Mouse (Mus musculus) limb, embryonic 14.5 days (tissue): ENCODE results near the gene Irgq. TPM values are rescaled to one million over a fixed set of nuclear protein-coding genes. Genes with fewer than 3 reads are reported as not detected.
"Not testable (repeated sequence)": the region's sequence is repeated elsewhere in the genome, so short reads cannot be mapped to it uniquely, and the experiment has no call there.

Experiments used
- ATAC-seq: fragments of 200-750 bp; cut with Nextera tagmentation; 2 replicates; pipeline ENCODE4 v1.8.0; 2017; ENCODE audit warnings: low read depth, moderate number of reproducible peaks, moderate TSS enrichment; ENCODE audit not compliant: low FRiP score
- DNase-seq: peaks from one replicate; pipeline ENCODE4 v3.0.0-alpha.2; 2015; ENCODE audit warnings: low spot score
- H3K27ac ChIP-seq: fragments of 300-500 bp; sonication (generic); replicated peaks from 2 replicates; pipeline ENCODE4 v1.5.1; 2014; ENCODE audit warnings: low read depth, mild to moderate bottlenecking, low read length, moderate library complexity, mixed read lengths
- H3K27me3 ChIP-seq: fragments of 300-500 bp; sonication (generic); 2 replicates; pipeline ENCODE4 v1.6.1; 2014; ENCODE audit warnings: low read length, mixed read lengths; ENCODE audit not compliant: control insufficient read depth, insufficient read depth
- H3K36me3 ChIP-seq: fragments of 300-500 bp; sonication (generic); 2 replicates; pipeline ENCODE4 v1.6.1; 2014; ENCODE audit warnings: mild to moderate bottlenecking, low read length, moderate library complexity, mixed read lengths; ENCODE audit not compliant: control insufficient read depth, insufficient read depth
- H3K4me1 ChIP-seq: fragments of 300-500 bp; sonication (generic); 2 replicates; pipeline ENCODE4 v1.6.1; 2014; ENCODE audit warnings: antibody characterized with exemption, low read length, mixed read lengths; ENCODE audit not compliant: control insufficient read depth, insufficient read depth
- H3K4me2 ChIP-seq: fragments of 300-500 bp; sonication (generic); replicated peaks from 2 replicates; pipeline ENCODE4 v1.6.1; 2014; ENCODE audit warnings: low read depth, mild to moderate bottlenecking, low read length, moderate library complexity; ENCODE audit not compliant: severe bottlenecking
- H3K4me3 ChIP-seq: fragments of 300-500 bp; sonication (generic); replicated peaks from 2 replicates; pipeline ENCODE4 v1.5.1; 2014; ENCODE audit warnings: low read length
- H3K9ac ChIP-seq: fragments of 300-500 bp; sonication (generic); 2 replicates; pipeline ENCODE4 v1.6.1; 2014; ENCODE audit warnings: mild to moderate bottlenecking, low read depth, low read length, moderate library complexity; ENCODE audit not compliant: severe bottlenecking
- H3K9me3 ChIP-seq: fragments of 300-500 bp; sonication (generic); 2 replicates; pipeline ENCODE4 v1.6.1; 2016; ENCODE audit warnings: low read length; ENCODE audit not compliant: control insufficient read depth
- POLR2A ChIP-seq: fragments of 200-500 bp; IDR thresholded peaks from 2 replicates; pipeline ENCODE4 v1.8.0; 2012; ENCODE audit warnings: inconsistent platforms, mild to moderate bottlenecking, moderate library complexity, borderline replicate concordance; ENCODE audit not compliant: insufficient read depth, insufficient read length; ENCODE audit errors: extremely low read depth
- whole genome bisulfite sequencing: fragments of 180-500 bp; shearing (Covaris S2); extraction: QIAGEN DNeasy Blood & Tissue Kit; methylation state at CpG from one replicate; pipeline ENCODE4 v1.1.7; 2014; 5-methylcytosine and 5-hydroxymethylcytosine counted together
- polyA plus RNA-seq, 2 experiments: library from polyadenylated mRNA; depleted of rRNA in 1 of 2; stranded (reverse) in 1 of 2; unstranded in 1 of 2; fragments of >200 nt; fragmentation: Nextera tagmentation in 1 of 2; extraction: Ambion mirVana in 1 of 2; gene quantifications; 2 replicates each; pipeline versions ENCODE4 v1.2.1 to v1.2.3; 2012 to 2014

Gene Irgq
- polyA plus RNA-seq, 2 experiments = 10.7 to 16.3 TPM

DNA sequence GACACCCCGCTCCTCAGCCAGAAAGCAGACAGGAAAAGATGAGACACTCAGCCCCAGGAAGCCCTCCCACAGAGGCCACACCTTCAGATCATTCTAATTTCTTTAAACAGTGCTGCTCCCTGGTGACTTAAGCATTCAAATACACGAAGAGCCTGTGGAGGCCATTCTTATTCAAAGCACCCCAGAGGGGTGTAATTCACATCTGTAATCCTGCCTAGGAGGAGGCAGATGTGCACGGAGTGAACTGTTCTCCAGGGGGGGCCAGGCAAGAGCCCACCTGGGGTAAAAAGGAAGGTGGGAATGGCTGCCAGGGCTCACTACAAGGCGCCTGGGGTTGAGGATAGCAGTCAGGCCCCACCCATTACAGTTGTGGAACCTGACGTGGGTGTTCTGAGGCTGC is 13.4 kb upstream of the Irgq start:
- H3K36me3 ChIP-seq = peaks cover 15% of the 10 kb centered on the region
- H3K9ac ChIP-seq = no peak overlapping the region

DNA sequence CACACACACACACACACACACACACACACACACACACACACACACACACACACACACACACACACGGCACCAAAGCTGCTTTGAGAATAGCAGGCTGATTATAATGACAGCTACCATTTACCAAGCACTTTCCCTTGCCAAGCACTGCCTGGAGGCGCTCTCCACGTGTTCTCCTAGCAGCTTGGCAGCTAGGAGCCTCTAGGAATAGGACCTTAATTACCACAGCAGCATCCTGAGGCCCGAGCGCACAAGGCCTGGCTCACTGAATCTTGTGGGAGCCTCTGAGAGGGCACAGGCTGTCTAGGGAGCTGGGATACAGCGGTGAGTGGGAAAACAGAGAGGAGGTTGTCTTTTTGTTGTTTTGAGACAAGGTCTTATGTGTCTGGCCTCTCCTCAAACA is 12.8 kb upstream of the Irgq start:
- no peak overlapping the region for H3K4me2 ChIP-seq
- H3K27me3 ChIP-seq = no peaks in the 10 kb centered on the region
- DNase-seq (no peak), ATAC-seq (no peak)
- H3K27ac ChIP-seq = no peak overlapping the region
- H3K4me1 ChIP-seq = no peaks in the 10 kb centered on the region
- TF ChIP-seq POLR2A = no peak
- H3K9ac ChIP-seq = no peak overlapping the region
- no peak overlapping the region for H3K4me3 ChIP-seq
- peaks cover 15% of the 10 kb centered on the region for H3K36me3 ChIP-seq
- 42% methylated on average over 6 of the region's 6 CpGs for WGBS
- H3K9me3 ChIP-seq = no peaks in the 10 kb centered on the region

More for the DNA sequence above, 13.4 kb upstream of the Irgq start:
- no peak overlapping the region for H3K27ac ChIP-seq
- H3K4me3 ChIP-seq = no peak overlapping the region
- no peak for ATAC-seq
- DNase-seq = no peak
- no peaks in the 10 kb centered on the region for H3K4me1 ChIP-seq
- WGBS = 40% methylated on average over 5 of the region's 5 CpGs
- no peaks in the 10 kb centered on the region for H3K9me3 ChIP-seq
- TF ChIP-seq POLR2A = no peak
- H3K4me2 ChIP-seq = no peak overlapping the region
- no peaks in the 10 kb centered on the region for H3K27me3 ChIP-seq

DNA sequence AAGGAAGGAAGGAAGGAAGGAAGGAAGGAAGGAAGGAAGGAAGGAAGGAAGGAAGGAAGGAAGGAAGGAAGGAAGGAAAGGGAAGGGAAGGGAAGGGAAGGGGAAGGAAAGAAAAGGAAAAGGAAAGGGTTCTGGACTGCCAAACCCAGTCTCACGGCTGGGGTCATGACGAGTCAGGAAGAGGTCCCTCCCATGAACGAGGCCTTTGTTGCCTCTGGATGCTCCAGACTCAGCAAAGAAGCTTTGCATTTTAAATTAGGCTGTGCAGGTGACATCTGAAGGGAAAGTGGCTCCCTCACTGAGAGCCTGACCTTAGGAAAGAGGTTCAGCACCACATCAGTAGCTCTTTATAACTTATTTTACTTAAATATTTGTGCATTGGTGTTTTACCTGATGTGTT is 11.4 kb upstream of the Irgq start:
- Histone ChIP-seq H3K36me3 (peaks cover 15% of the 10 kb centered on the region), H3K9ac (no peak overlapping the region), H3K27me3 (no peaks in the 10 kb centered on the region), H3K4me3 (no peak overlapping the region), H3K27ac (no peak overlapping the region), H3K4me1 (no peaks in the 10 kb centered on the region), H3K4me2 (no peak overlapping the region), H3K9me3 (no peaks in the 10 kb centered on the region)
- no peak for DNase-seq
- no peak for TF ChIP-seq POLR2A
- ATAC-seq = no peak
- 54% methylated on average over 3 of the region's 3 CpGs for WGBS

DNA sequence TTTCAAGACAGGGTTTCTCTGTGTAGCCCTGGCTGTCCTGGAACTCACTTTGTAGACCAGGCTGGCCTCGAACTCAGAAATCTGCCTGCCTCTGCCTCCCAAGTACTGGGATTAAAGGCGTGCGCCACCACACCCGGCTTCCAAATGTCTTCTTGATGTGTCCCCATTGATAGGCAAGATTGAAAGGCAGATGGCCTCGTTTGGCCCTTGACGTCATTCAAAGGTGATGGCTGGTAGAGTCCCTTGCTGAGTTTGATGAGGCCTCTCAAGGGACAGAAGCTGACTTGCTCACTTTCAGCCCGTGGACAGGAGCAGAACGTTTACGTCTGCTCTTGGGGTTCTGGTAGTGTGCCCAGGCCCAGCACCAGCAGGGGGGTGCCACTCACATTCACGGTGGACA is 10.4 kb upstream of the Irgq start:
- not testable (repeated sequence) for H3K27ac ChIP-seq, H3K9me3 ChIP-seq, H3K9ac ChIP-seq, H3K4me1 ChIP-seq, DNase-seq, H3K4me2 ChIP-seq, ATAC-seq, H3K4me3 ChIP-seq, H3K27me3 ChIP-seq, H3K36me3 ChIP-seq
- 90% methylated on average over 9 of the region's 10 CpGs for WGBS

DNA sequence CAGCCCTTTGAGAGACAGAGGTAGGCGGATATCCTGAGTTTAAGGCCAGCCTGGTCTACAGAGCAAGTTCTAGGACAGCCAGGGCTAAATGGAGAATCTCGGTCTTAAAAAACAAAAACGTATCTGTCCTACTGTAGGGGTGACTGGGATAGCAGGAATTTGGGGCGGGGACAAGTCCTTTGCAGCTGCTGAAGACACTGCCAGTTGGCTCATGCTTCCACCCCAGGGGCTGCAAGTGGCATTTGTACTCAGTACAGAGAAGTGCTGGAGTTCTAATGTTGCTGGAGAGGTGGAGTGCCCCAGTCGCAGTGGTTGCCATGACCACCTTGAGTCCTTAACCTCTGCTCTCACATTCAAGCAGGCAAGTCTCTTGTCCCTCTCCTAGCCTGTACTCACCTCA is 7.7 kb upstream of the Irgq start:
- no peak overlapping the region for H3K27ac ChIP-seq

DNA sequence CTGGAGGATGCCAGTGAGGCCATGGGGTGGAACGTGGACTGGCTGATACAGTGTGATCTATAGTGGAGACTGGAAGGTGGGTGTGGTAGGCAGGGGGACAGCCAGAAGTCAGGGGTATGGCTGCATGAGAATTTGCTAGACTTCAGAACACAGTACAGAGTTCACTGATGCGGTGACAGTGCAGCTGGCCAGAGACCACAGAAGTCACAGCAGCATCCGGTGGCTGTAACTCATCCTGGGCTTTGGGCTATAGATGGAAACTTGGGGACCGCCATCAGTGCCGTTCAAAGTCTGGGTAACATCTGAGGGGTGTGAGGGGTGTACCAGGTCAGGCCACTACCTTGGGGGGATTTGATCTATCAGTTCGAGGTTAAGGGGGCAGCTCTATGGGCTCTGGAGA is 6.8 kb upstream of the Irgq start:
- Histone ChIP-seq H3K4me2 (no peak overlapping the region), H3K9ac (no peak overlapping the region), H3K27me3 (no peaks in the 10 kb centered on the region), H3K4me1 (no peaks in the 10 kb centered on the region; the same call in 1 of the 2 replicates), H3K9me3 (no peaks in the 10 kb centered on the region), H3K36me3 (no peaks in the 10 kb centered on the region), H3K27ac (no peak overlapping the region), H3K4me3 (no peak overlapping the region)
- ATAC-seq (no peak), DNase-seq (no peak)
- TF ChIP-seq POLR2A = no peak
- WGBS = 91% methylated on average over 6 of the region's 6 CpGs

More for the DNA sequence above, 7.7 kb upstream of the Irgq start:
- peak; percentile 30; the same call in 1 of the 2 replicates for ATAC-seq
- H3K9me3 ChIP-seq = no peaks in the 10 kb centered on the region
- WGBS = 58% methylated on average over 5 of the region's 5 CpGs
- TF ChIP-seq POLR2A = no peak
- H3K9ac ChIP-seq = no peak overlapping the region
- no peak overlapping the region for H3K4me3 ChIP-seq
- no peaks in the 10 kb centered on the region for H3K36me3 ChIP-seq
- no peaks in the 10 kb centered on the region for H3K27me3 ChIP-seq
- H3K4me2 ChIP-seq = no peak overlapping the region
- no peaks in the 10 kb centered on the region; the same call in 1 of the 2 replicates for H3K4me1 ChIP-seq
- DNase-seq = no peak
